ENCODE assay signal across 9 mouse cellular contexts in the genomic region with DNA sequence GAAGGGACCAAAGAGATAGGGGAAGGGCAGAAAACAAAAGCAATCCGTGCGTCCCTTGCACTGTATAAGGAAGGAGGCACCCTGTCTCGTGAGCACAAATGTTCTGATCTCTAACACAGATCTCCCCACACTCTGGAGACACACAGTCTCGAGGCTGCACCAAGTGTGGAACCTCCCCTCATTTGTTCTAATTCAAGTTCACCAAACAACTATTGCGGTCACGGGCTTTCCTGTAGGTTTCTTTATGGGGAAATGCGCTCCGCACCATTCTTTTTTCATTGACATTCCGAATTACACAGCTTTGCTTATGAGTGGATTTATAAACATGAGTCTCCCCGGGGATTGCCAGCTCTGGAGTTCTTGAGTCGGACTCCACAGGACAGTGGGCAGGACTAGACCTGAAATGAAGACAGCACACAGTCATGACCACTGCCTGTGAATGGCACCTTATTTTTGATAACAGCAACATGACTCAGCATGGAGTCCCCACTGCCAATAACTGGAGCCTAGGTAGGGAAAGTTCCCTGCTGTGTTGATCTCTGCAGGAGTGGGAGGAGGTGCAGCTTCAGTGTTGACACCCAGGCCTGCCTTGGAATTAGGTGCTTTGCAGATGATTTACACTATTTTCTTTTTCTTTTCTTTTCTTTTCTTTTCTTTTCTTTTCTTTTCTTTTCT. TPM values are rescaled to one million over a fixed set of nuclear protein-coding genes. Genes with fewer than 3 reads are reported as not detected.
DNase-seq lines count a peak whose midpoint lies in the region; ATAC-seq and TF ChIP-seq lines count a peak whose summit lies in the region.
"Had no signal": no experiment of that assay in that cellular context is flagged by ENCODE, and none has a peak within 500 bp of the region (broad histone marks: within the 10 kb centered on the region; RNA-seq: fewer than 3 reads in every experiment).

No protein-coding gene starts in this region.

- peaks cover 14% of the 10 kb centered on the region for H3K36me3 ChIP-seq in heart, embryonic 13.5 days
- H3K36me3 ChIP-seq in lung, postnatal 0 days (ENCODE audit: insufficient read depth, low read length) = no peaks in the 10 kb centered on the region

- no peak overlapping the region for H3K27ac ChIP-seq in heart, embryonic 13.5 days (replicated peaks)
- H3K27ac ChIP-seq in lung, postnatal 0 days (ENCODE audit: low read length) = peak overlapping the region; percentile 61
- H3K27ac ChIP-seq: embryonic facial prominence, embryonic 12.5 days had no signal

- DNase-seq in kidney, adult 9 months = peak; percentile 33
- DNase-seq in kidney, adult 8-10 months = no peak
- DNase-seq in lung, postnatal 0 days (ENCODE audit: low spot score) = peak; percentile 70
- DNase-seq in yolk sac, embryonic 10.5 days (ENCODE audit: low spot score) = no peak
- DNase-seq in Muller cell, postnatal 12 days (ENCODE audit: inconsistent ontology term) = no peak
- no peak for DNase-seq in spleen, postnatal 14 days (ENCODE audit: low spot score in 2 of 2)

- no peak for TF ChIP-seq CTCF in lung, postnatal 0 days (IDR thresholded peaks at IDR 0.05)

- peak overlapping the region; percentile 27 for H3K4me2 ChIP-seq in heart, embryonic 13.5 days
- H3K4me2 ChIP-seq in lung, postnatal 0 days (replicated peaks; ENCODE audit: low read depth, low read length) = peak overlapping the region; percentile 27; the same call in 1 of the 2 replicates
- H3K4me2 ChIP-seq: embryonic facial prominence, embryonic 12.5 days had no signal

- H3K9me3 ChIP-seq in heart, embryonic 13.5 days = no peaks in the 10 kb centered on the region
- no peaks in the 10 kb centered on the region for H3K9me3 ChIP-seq in lung, postnatal 0 days (ENCODE audit: low read length)
- H3K9me3 ChIP-seq: embryonic facial prominence, embryonic 12.5 days had no signal

- H3K27me3 ChIP-seq in heart, embryonic 13.5 days (replicated peaks) = no peaks in the 10 kb centered on the region
- H3K27me3 ChIP-seq in lung, postnatal 0 days (replicated peaks; ENCODE audit: insufficient read depth, low read length) = no peaks in the 10 kb centered on the region
- H3K27me3 ChIP-seq: embryonic facial prominence, embryonic 12.5 days had no signal

- peak; percentile 26 for ATAC-seq in CD4-positive, CD25-positive, alpha-beta regulatory T cell, adult 4 months
- no peak for ATAC-seq in heart, embryonic 13.5 days (ENCODE audit: extremely low read depth, insufficient number of reproducible peaks, low FRiP score, low TSS enrichment)
- ATAC-seq in lung, postnatal 0 days = peak; percentile 82

- TF ChIP-seq EP300 in lung, postnatal 0 days (IDR thresholded peaks at IDR 0.05) = peak; percentile 67

- no peak overlapping the region for H3K4me3 ChIP-seq in heart, embryonic 13.5 days
- no peak overlapping the region for H3K4me3 ChIP-seq in lung, postnatal 0 days (ENCODE audit: low read depth, low read length)
- H3K4me3 ChIP-seq: embryonic facial prominence, embryonic 12.5 days had no signal

- H3K4me1 ChIP-seq in heart, embryonic 13.5 days = peaks cover 39% of the 10 kb centered on the region
- H3K4me1 ChIP-seq in lung, postnatal 0 days (ENCODE audit: insufficient read depth, low read depth, low read length) = peaks cover 8% of the 10 kb centered on the region; the same call in 1 of the 2 replicates

- WGBS in heart, embryonic 13.5 days = 53% methylated on average over 11 of the region's 11 CpGs
- 34% methylated on average over 11 of the region's 11 CpGs for WGBS in lung, postnatal 0 days

- H3K9ac ChIP-seq in heart, embryonic 13.5 days = no peak overlapping the region
- H3K9ac ChIP-seq in lung, postnatal 0 days (replicated peaks; ENCODE audit: low read depth) = no peak overlapping the region
- H3K9ac ChIP-seq: embryonic facial prominence, embryonic 12.5 days had no signal

RNA-seq across cellular contexts. Expression of gene Med4, which starts 2.0 kb away (rescaled TPM):
- polyA plus RNA-seq in CD4-positive, CD25-positive, alpha-beta regulatory T cell, adult 4 months (2017; shearing (Covaris generic)) = 10 to 100 TPM; 73.3 to 88.7 TPM
- 46.8 and 57.5 TPM in 2 replicates for polyA plus RNA-seq in heart, embryonic 13.5 days (2015; fragmentation: Nextera tagmentation; extraction: Ambion mirVana)
- 52.8 and 56.1 TPM in 2 replicates for polyA plus RNA-seq in lung, postnatal 0 days (2015; fragmentation: Nextera tagmentation; extraction: Ambion mirVana)

RNA-seq across cellular contexts. Expression of gene Sucla2, which starts 17.3 kb away (rescaled TPM):
- 10 to 100 TPM; 75.7 to 78.3 TPM for polyA plus RNA-seq in CD4-positive, CD25-positive, alpha-beta regulatory T cell, adult 4 months (2017; shearing (Covaris generic))
- 177 and 195 TPM in 2 replicates for polyA plus RNA-seq in heart, embryonic 13.5 days (2015; fragmentation: Nextera tagmentation; extraction: Ambion mirVana)
- 80.2 and 84.7 TPM in 2 replicates for polyA plus RNA-seq in lung, postnatal 0 days (2015; fragmentation: Nextera tagmentation; extraction: Ambion mirVana)

RNA-seq across cellular contexts. Expression of gene Nudt15, which starts 40.2 kb away (rescaled TPM):
- polyA plus RNA-seq in CD4-positive, CD25-positive, alpha-beta regulatory T cell, adult 4 months (2017; shearing (Covaris generic)) = 1 to 10 TPM; 3.9 to 4.4 TPM
- 4.3 and 4.5 TPM in 2 replicates for polyA plus RNA-seq in heart, embryonic 13.5 days (2015; fragmentation: Nextera tagmentation; extraction: Ambion mirVana)
- 2.5 and 2.7 TPM in 2 replicates for polyA plus RNA-seq in lung, postnatal 0 days (2015; fragmentation: Nextera tagmentation; extraction: Ambion mirVana)

Comparison
In these comparisons a context has a peak if more than half of its experiments do, and no peak if none do; other contexts are left out.
1. DNase-seq: peak in kidney, adult 9 months (single experiment) and lung, postnatal 0 days (single experiment); none in kidney, adult 8-10 months (0 of 2), yolk sac, embryonic 10.5 days (single experiment), Muller cell, postnatal 12 days (single experiment) and spleen, postnatal 14 days (0 of 2).